Mouse (Mus musculus): ENCODE results near the gene Tmem143.
"Not testable (repeated sequence)": the region's sequence is repeated elsewhere in the genome, so short reads cannot be mapped to it uniquely, and the experiment has no call there.

Gene Tmem143

GRCm38 (mm10) chr7:45881011-45881410, 15.7 kb upstream of the Tmem143 start:
- no peak for DNase-seq (ENCODE audit: low read depth, low spot score)

GRCm38 (mm10) chr7:45887246-45887645, 9.5 kb upstream of the Tmem143 start:
- DNase-seq (ENCODE audit: low read depth, low spot score): no peak

GRCm38 (mm10) chr7:45892651-45893050, 4.1 kb upstream of the Tmem143 start:
- no peak for DNase-seq (ENCODE audit: low read depth, low spot score)

GRCm38 (mm10) chr7:45895931-45896516, 717 bp upstream of the Tmem143 start:
- DNase-seq (ENCODE audit: low read depth, low spot score): no peak

GRCm38 (mm10) chr7:45897258-45897757, 567 bp downstream of the Tmem143 start:
- peak; percentile 40 for DNase-seq (ENCODE audit: low read depth, low spot score)

- not testable (repeated sequence) for DNase-seq (ENCODE audit: low read depth, low spot score)
These were observed 1.4 kb downstream of the Tmem143 start for GRCm38 (mm10) chr7:45898125-45898524.

GRCm38 (mm10) chr7:45901562-45901961, 4.8 kb downstream of the Tmem143 start:
- no peak for DNase-seq (ENCODE audit: low read depth, low spot score)

- DNase-seq (ENCODE audit: low read depth, low spot score): no peak
These were observed 5.8 kb downstream of the Tmem143 start for GRCm38 (mm10) chr7:45902481-45903002.

- no peak for DNase-seq (ENCODE audit: low read depth, low spot score)
These were observed 9.9 kb downstream of the Tmem143 start for GRCm38 (mm10) chr7:45906622-45907021.

GRCm38 (mm10) chr7:45908384-45908783, 11.6 kb downstream of the Tmem143 start:
- DNase-seq (ENCODE audit: low read depth, low spot score): no peak

GRCm38 (mm10) chr7:45909145-45909544, 12.4 kb downstream of the Tmem143 start:
- DNase-seq (ENCODE audit: low read depth, low spot score): no peak

- no peak for DNase-seq (ENCODE audit: low read depth, low spot score)
These were observed 17.3 kb downstream of the Tmem143 start for GRCm38 (mm10) chr7:45914067-45914466.

- DNase-seq (ENCODE audit: low read depth, low spot score): no peak
These were observed 18.3 kb downstream of the Tmem143 start for GRCm38 (mm10) chr7:45915011-45915410.

- peak; percentile 86 for DNase-seq (ENCODE audit: low read depth, low spot score)
These were observed 19.6 kb downstream of the Tmem143 start for GRCm38 (mm10) chr7:45916056-45917003.

GRCm38 (mm10) chr7:45917004-45917704, 20.4 kb downstream of the Tmem143 start:
- DNase-seq (ENCODE audit: low read depth, low spot score): no peak

GRCm38 (mm10) chr7:45917926-45918325, 21.2 kb downstream of the Tmem143 start:
- no peak for DNase-seq (ENCODE audit: low read depth, low spot score)

- no peak for DNase-seq (ENCODE audit: low read depth, low spot score)
These were observed 22.4 kb downstream of the Tmem143 start for GRCm38 (mm10) chr7:45919083-45919671.

GRCm38 (mm10) chr7:45919761-45920160, 23.0 kb downstream of the Tmem143 start:
- DNase-seq (ENCODE audit: low read depth, low spot score): no peak

- DNase-seq (ENCODE audit: low read depth, low spot score): no peak
These were observed 24.0 kb downstream of the Tmem143 start for GRCm38 (mm10) chr7:45920583-45921241.

- no peak for DNase-seq (ENCODE audit: low read depth, low spot score)
These were observed 24.5 kb downstream of the Tmem143 start, which contains the start of gene Emp3 for GRCm38 (mm10) chr7:45921242-45921621. Emp3 (minus strand) TSS chr7:45921404.

Measured in telencephalon, adult 2 months (tissue).